In genomic region chr2:180837318-180837920, GRCm38 (mm10) we compare ENCODE assay signal across 18 mouse cellular contexts.
"Had no signal": no experiment of that assay in that cellular context is flagged by ENCODE, and none has a peak within 500 bp of the region (broad histone marks: within the 10 kb centered on the region; RNA-seq: fewer than 3 reads in every experiment).

No protein-coding gene starts in this region.

- H3K36me3 ChIP-seq: limb, embryonic 12.5 days; liver, embryonic 13.5 days; lung, embryonic 15.5 days; neural tube, embryonic 12.5 days; stomach, embryonic 15.5 days had no signal

- ATAC-seq: liver, postnatal 0 days had no signal

- H3K27me3 ChIP-seq: liver, embryonic 13.5 days; lung, embryonic 15.5 days; neural tube, embryonic 12.5 days; stomach, embryonic 15.5 days had no signal

- H3K27ac ChIP-seq: kidney, postnatal 0 days; limb, embryonic 12.5 days; liver, embryonic 13.5 days; lung, embryonic 15.5 days; macrophage; neural tube, embryonic 12.5 days; stomach, embryonic 15.5 days had no signal

- H3K9ac ChIP-seq: limb, embryonic 12.5 days; liver, embryonic 13.5 days; liver, postnatal 0 days; lung, embryonic 15.5 days; neural tube, embryonic 12.5 days; stomach, embryonic 15.5 days had no signal

- H3K9me3 ChIP-seq: limb, embryonic 12.5 days; liver, embryonic 13.5 days; lung, embryonic 15.5 days; neural tube, embryonic 12.5 days; stomach, embryonic 15.5 days had no signal

- H3K4me2 ChIP-seq: limb, embryonic 12.5 days; liver, embryonic 13.5 days; lung, embryonic 15.5 days; midbrain, embryonic 11.5 days; neural tube, embryonic 12.5 days; stomach, embryonic 15.5 days had no signal

- DNase-seq: layer of hippocampus, adult 9-11 months; layer of hippocampus, postnatal 36 days; liver; liver, embryonic 13.5 days; liver, postnatal 0 days; lung, postnatal 14 days; right cerebral cortex, postnatal 4 days; spleen, adult 18-20 months; thymus, adult 2 months; thymus, postnatal 25 days had no signal

- H3K4me1 ChIP-seq: limb, embryonic 12.5 days; liver, embryonic 13.5 days; lung, embryonic 15.5 days; megakaryocyte, embryonic 14.5 days; neural tube, embryonic 12.5 days; stomach, embryonic 15.5 days had no signal

- H3K4me3 ChIP-seq: limb, embryonic 12.5 days; liver, embryonic 13.5 days; lung, embryonic 15.5 days; megakaryocyte, embryonic 14.5 days; neural tube, embryonic 12.5 days; stomach, embryonic 15.5 days had no signal
